Mouse (Mus musculus) limb, embryonic 15.5 days (tissue): ENCODE results near the gene Tnfrsf13c. TPM values are rescaled to one million over a fixed set of nuclear protein-coding genes. Genes with fewer than 3 reads are reported as not detected.

Experiments
- ATAC-seq: fragments of 200-750 bp; cut with Nextera tagmentation; 2 replicates; pipeline ENCODE4 v1.8.0; 2017; ENCODE audit warnings: low read depth, moderate TSS enrichment; ENCODE audit not compliant: insufficient number of reproducible peaks, low FRiP score, low TSS enrichment
- H3K27ac ChIP-seq: fragments of 300-500 bp; sonication (generic); 2 replicates; pipeline ENCODE4 v1.5.1; 2015; ENCODE audit warnings: moderate library complexity, mild to moderate bottlenecking, inconsistent platforms
- H3K27me3 ChIP-seq: fragments of 300-500 bp; sonication (generic); 2 replicates; pipeline ENCODE4 v1.6.1; 2015; ENCODE audit warnings: inconsistent platforms
- H3K36me3 ChIP-seq: fragments of 300-500 bp; sonication (generic); 2 replicates; pipeline ENCODE4 v1.6.1; 2015; ENCODE audit warnings: inconsistent platforms
- H3K4me1 ChIP-seq: fragments of 300-500 bp; sonication (generic); 2 replicates; pipeline ENCODE4 v1.6.1; 2015; ENCODE audit warnings: inconsistent platforms
- H3K4me2 ChIP-seq: fragments of 300-500 bp; sonication (generic); 2 replicates; pipeline ENCODE4 v1.6.1; 2015; ENCODE audit warnings: mild to moderate bottlenecking, inconsistent platforms
- H3K4me3 ChIP-seq: fragments of 300-500 bp; sonication (generic); 2 replicates; pipeline ENCODE4 v1.5.1; 2015; ENCODE audit warnings: mild to moderate bottlenecking, inconsistent platforms
- H3K9ac ChIP-seq: fragments of 300-500 bp; sonication (generic); 2 replicates; pipeline ENCODE4 v1.6.1; 2015; ENCODE audit warnings: inconsistent platforms
- H3K9me3 ChIP-seq: fragments of 300-500 bp; sonication (generic); 2 replicates; pipeline ENCODE4 v1.6.1; 2016; ENCODE audit warnings: inconsistent platforms
- WGBS: fragments of 180-500 bp; shearing (Covaris S2); methylation state at CpG from one replicate; pipeline ENCODE4 v1.1.7; 2015; 5-methylcytosine and 5-hydroxymethylcytosine counted together
- polyA plus RNA-seq: library from polyadenylated mRNA; unstranded; fragments of >200 nt; fragmentation: Nextera tagmentation; extraction: Ambion mirVana; gene quantifications from 2 replicates; pipeline ENCODE4 v1.2.1, GENCODE M21; 2015

Gene Tnfrsf13c
- polyA plus RNA-seq, 1 experiment from 2014 or later = 0.19 TPM

DNA sequence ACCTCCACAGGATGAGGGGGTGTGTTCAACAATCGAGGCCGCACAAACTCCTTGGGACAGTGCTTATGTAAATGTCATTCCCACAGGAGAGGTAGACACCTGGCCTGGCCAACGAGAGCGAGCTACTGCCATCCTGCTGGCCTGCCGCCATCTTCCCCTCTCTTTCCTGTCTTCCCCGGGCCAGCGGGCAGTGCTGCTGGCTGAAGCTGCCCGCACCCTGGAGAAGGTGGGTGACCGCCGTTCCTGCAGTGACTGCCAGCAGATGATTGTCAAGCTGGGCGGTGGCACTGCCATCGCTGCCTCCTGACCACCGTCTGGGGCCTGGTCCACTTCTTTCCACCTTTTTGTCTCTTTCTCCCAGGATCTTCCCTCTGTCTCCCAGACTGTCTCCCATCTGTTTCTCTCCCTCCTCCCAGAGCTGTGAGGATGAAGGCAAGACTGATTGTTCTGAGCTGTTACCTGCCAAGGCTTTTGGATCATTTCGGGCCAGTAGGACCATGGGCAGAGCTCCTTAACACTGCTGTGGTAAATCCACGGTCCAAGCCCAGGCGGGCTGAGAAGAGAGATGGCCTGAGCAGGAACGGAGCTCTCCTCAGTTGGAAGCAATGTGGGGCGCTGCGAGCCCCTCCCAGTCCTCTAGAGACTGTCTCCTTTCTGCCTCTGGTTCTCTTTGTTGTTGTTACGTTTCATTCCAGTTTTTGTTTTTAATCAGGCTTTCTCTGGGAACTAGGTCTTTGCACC is 20.4 kb downstream of the Tnfrsf13c start:
- Histone ChIP-seq H3K27me3 (peaks cover 49% of the 10 kb centered on the region), H3K4me3 (no peak overlapping the region), H3K27ac (no peak overlapping the region), H3K4me2 (no peak overlapping the region), H3K9ac (no peak overlapping the region), H3K9me3 (no peaks in the 10 kb centered on the region), H3K4me1 (peaks cover 22% of the 10 kb centered on the region), H3K36me3 (peaks cover 68% of the 10 kb centered on the region)
- 87% methylated on average over 20 of the region's 20 CpGs for WGBS
- no peak for ATAC-seq

DNA sequence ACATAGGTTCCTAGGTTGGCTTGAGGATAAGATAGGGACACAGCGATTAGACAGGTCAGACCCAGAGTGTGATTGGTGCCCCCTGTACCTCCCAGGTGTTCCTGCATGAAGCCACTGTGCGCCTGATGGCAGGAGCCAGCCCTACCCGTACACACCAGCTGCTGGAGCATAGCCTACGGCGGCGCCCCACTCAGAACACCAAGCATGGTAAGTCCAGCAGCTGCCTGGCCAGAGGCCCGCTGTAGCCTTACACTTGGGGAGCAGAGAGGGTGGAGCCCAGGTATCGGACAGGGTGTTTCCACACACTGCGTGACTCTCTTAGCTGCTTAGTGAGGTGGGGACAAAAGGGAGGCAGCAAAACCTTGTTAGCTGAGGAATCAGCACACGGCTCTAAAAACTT is 21.1 kb downstream of the Tnfrsf13c start:
- no peak overlapping the region for H3K27ac ChIP-seq
- peaks cover 43% of the 10 kb centered on the region for H3K27me3 ChIP-seq
- ATAC-seq = no peak
- H3K4me2 ChIP-seq = no peak overlapping the region
- H3K9ac ChIP-seq = no peak overlapping the region
- no peak overlapping the region for H3K4me3 ChIP-seq
- peaks cover 75% of the 10 kb centered on the region for H3K36me3 ChIP-seq
- no peaks in the 10 kb centered on the region for H3K9me3 ChIP-seq
- 94% methylated on average over 10 of the region's 10 CpGs for WGBS
- peaks cover 22% of the 10 kb centered on the region for H3K4me1 ChIP-seq

DNA sequence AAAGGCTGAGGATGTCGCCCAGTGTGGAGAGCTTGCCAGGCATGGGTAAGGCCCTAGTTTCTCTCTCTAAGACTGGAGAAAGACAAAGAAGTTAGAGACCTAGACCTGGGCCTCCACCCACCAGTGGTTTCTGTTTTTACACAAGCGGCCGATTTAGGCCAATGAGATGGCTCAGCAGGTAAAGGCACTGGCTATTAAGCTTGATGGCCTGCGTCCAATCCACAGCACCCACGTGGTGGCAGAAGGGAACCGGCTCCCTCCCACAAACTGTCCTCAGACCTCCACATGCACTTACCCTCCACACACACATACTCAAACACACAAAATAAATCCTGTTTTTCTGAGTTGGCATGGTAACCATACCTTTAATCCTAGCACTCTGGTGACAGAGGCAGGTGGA is 22.1 kb downstream of the Tnfrsf13c start:
- no peak for ATAC-seq
- Histone ChIP-seq H3K4me2 (no peak overlapping the region), H3K4me3 (no peak overlapping the region), H3K27me3 (peaks cover 32% of the 10 kb centered on the region), H3K4me1 (peaks cover 15% of the 10 kb centered on the region), H3K27ac (no peak overlapping the region), H3K36me3 (peaks cover 85% of the 10 kb centered on the region), H3K9me3 (no peaks in the 10 kb centered on the region), H3K9ac (no peak overlapping the region)
- 86% methylated on average over 6 of the region's 6 CpGs for WGBS

DNA sequence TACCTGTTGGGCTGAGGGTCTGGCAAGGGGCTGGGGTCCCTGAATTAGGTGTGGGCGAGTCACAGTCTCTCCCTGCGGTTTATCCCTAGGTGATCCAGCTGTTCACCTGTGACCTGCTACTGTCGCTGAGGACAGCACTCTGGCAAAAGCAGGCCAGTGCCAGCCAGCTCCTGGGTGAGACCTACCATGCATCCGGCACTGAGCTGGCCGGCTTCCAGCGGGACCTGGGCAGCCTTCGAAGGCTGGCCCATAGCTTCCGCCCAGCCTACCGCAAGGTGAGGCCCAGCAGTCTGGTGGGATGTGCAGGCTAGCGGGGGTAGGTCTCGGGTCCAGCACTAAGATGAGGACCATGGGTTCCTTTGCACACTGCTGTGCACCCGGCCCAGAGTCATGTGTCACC is 24.6 kb downstream of the Tnfrsf13c start:
- Histone ChIP-seq H3K4me3 (no peak overlapping the region), H3K4me2 (no peak overlapping the region), H3K27ac (no peak overlapping the region), H3K9me3 (no peaks in the 10 kb centered on the region), H3K27me3 (peaks cover 7% of the 10 kb centered on the region; the same call in 1 of the 2 replicates), H3K9ac (no peak overlapping the region), H3K4me1 (no peaks in the 10 kb centered on the region), H3K36me3 (peaks cover 96% of the 10 kb centered on the region)
- 91% methylated on average over 12 of the region's 12 CpGs for WGBS
- no peak for ATAC-seq

DNA sequence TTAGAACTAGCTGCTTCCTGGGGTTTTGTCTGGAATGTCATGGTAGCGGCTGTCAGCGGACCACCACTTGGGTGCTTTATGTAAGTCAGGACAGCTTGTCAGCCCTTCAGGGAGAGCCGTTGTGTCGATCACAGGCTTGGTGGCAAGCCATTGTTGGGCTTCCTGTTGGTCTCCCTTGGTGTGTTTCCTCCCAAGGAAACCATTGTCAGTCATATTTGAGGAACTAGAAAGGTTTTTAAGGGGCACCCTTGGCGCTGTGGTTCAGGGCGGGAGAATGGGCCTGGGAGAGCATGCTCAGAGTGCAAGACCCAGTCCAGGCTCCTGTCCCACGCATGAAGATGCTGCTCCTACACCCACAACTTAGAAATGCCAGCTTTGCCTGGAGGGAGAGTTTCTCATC is 25.8 kb downstream of the Tnfrsf13c start:
- ATAC-seq = no peak
- WGBS = 89% methylated on average over 7 of the region's 7 CpGs

DNA sequence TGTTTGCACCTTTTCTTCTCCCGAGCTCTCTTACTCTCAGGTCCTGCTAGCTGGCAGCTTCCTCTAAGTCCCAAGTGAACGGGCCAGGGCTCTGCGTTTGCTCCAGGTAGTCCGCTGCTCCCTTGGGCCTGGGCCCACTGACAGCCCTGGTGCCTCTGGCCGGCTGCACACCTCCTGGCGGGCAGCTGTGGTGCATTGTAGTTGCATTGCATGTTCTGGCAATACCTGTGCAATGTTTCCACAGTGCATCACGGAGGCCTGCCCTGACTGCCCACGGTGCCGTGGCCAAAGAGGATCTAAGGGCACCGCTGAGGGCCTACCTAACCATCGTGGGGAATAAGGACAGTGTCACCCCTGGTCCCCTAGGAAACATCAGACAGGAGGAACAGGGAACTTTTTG is 26.2 kb downstream of the Tnfrsf13c start:
- peaks cover 96% of the 10 kb centered on the region for H3K36me3 ChIP-seq

More for the DNA sequence above, 25.8 kb downstream of the Tnfrsf13c start:
- Histone ChIP-seq H3K9me3 (no peaks in the 10 kb centered on the region), H3K27me3 (no peaks in the 10 kb centered on the region), H3K4me2 (no peak overlapping the region), H3K4me3 (no peak overlapping the region), H3K27ac (no peak overlapping the region), H3K9ac (no peak overlapping the region), H3K4me1 (no peaks in the 10 kb centered on the region), H3K36me3 (peaks cover 96% of the 10 kb centered on the region)

DNA sequence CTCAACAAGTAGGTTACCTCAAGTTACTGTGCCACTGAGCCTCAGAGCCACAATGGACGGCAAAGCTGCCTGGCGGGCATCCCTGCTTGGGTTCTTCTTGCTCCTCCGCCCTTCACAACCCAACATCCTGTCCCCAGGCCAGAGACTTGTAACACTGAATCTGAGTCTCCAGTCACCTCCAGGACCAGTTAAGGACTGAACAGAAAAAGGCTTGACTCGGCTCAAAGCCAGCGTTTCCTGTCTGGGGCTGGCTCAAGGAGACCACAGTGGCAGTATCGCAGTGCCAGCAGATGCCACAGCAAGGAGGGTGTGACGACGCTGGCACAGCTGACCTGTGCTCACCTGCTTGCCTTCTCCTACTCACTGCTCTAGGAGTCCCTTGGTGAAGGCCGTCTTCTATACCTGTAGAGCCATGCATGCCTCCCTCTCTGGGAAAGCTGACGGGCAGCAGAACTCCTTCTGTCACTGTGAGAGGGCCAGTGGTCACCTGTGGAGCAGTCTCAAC is 26.9 kb downstream of the Tnfrsf13c start:
- 93% methylated on average over 10 of the region's 10 CpGs for whole genome bisulfite sequencing
- H3K27ac ChIP-seq = no peak overlapping the region
- H3K4me3 ChIP-seq = no peak overlapping the region
- no peak overlapping the region for H3K4me2 ChIP-seq
- H3K4me1 ChIP-seq = no peaks in the 10 kb centered on the region
- H3K9me3 ChIP-seq = no peaks in the 10 kb centered on the region
- no peak overlapping the region for H3K9ac ChIP-seq
- no peak for ATAC-seq
- no peaks in the 10 kb centered on the region for H3K27me3 ChIP-seq
- H3K36me3 ChIP-seq = peaks cover 98% of the 10 kb centered on the region

More for the DNA sequence above, 26.2 kb downstream of the Tnfrsf13c start:
- no peak for ATAC-seq
- H3K9ac ChIP-seq = no peak overlapping the region
- H3K4me1 ChIP-seq = no peaks in the 10 kb centered on the region
- no peaks in the 10 kb centered on the region for H3K9me3 ChIP-seq
- H3K27me3 ChIP-seq = no peaks in the 10 kb centered on the region
- no peak overlapping the region for H3K4me2 ChIP-seq
- H3K4me3 ChIP-seq = no peak overlapping the region
- 91% methylated on average over 11 of the region's 11 CpGs for WGBS
- H3K27ac ChIP-seq = no peak overlapping the region

DNA sequence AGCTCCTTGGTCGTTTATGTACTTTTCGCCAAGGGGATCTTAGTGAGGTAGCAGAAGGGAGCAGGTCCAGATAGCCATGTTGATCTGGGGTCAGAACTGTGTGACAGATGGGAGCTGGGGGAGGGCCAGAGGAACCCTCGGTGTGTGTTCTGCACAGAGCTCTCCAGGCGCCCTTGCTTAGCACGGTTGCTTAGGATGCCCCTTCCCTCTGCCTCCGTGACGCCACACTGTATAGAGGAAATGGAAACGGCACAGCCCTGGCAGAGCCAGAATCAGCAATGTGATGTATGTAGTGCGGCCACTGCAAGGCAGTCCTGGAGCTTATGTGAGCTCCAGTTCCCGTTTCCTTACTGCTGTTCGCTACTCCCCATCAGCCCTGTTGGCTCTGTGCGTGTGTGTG is 27.9 kb downstream of the Tnfrsf13c start:
- Histone ChIP-seq H3K4me1 (no peaks in the 10 kb centered on the region), H3K9me3 (no peaks in the 10 kb centered on the region), H3K27ac (no peak overlapping the region), H3K36me3 (peaks cover 98% of the 10 kb centered on the region), H3K27me3 (no peaks in the 10 kb centered on the region), H3K4me3 (no peak overlapping the region), H3K4me2 (no peak overlapping the region), H3K9ac (no peak overlapping the region)
- no peak for ATAC-seq
- WGBS = 90% methylated on average over 12 of the region's 12 CpGs

DNA sequence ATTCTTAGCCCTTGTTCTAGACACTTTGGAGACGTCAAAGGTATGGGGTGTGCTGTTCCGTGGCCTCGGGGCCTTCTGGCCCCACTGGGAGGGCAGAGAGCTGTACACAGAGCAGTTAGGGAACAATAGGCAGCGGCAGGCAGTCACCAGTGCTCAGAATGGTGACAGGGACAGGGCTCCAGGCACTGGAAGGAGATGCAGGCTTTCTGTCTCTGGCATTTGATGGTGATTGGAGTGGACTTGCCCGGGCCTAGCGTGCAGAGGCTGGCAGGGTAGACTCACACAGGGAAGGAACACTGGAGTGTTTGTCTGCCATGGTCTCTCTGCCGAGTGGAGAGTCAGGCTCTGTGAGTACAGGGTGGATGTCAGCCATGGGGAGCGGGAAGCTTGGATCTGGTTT is 31.6 kb downstream of the Tnfrsf13c start:
- 87% methylated on average over 8 of the region's 8 CpGs for WGBS
- Histone ChIP-seq H3K4me2 (no peak overlapping the region), H3K4me1 (no peaks in the 10 kb centered on the region), H3K4me3 (no peak overlapping the region), H3K27ac (no peak overlapping the region), H3K9ac (no peak overlapping the region), H3K9me3 (no peaks in the 10 kb centered on the region), H3K27me3 (no peaks in the 10 kb centered on the region), H3K36me3 (peaks cover 94% of the 10 kb centered on the region)
- no peak for ATAC-seq

DNA sequence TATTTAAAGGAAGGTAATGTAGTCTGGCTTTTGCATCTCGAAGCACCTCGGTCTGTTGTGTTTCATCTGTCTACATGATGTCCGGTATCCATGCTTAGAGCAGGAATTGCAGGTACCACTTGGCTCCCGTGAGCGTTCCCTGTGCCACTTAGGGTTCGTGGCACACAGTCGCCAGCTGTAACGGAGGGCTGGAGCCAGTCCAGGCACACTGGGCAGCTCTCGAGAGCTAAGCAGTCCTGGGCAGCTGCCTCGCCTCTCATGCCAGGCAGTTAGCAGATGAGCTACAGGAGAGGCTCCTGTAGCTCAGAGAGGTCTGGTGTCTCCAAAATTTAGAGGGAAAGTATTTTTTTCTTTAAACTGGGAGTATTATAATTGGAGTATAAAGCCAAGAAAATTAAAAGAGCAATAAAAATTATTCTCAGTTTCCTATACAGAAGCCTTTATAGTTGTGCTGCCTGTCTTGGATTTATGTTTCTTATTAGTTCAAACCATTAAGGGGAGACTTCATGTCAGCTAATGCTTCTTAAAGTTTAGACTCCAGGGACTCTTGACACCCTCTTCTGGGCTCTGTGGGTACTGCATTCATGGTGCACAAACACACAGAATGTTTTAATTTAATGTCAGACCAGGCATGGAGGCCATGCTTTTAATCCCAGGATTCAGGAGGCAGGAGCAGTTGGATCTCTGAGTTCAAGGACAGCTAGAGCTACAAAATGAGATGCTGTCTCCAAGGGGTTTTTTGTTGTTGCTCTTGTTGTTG is 35.5 kb downstream of the Tnfrsf13c start:
- no peak overlapping the region for H3K9ac ChIP-seq
- no peaks in the 10 kb centered on the region for H3K27me3 ChIP-seq
- no peak overlapping the region for H3K4me3 ChIP-seq
- 94% methylated on average over 10 of the region's 10 CpGs for WGBS
- no peaks in the 10 kb centered on the region for H3K4me1 ChIP-seq
- H3K9me3 ChIP-seq = no peaks in the 10 kb centered on the region
- H3K27ac ChIP-seq = no peak overlapping the region
- ATAC-seq = no peak
- no peak overlapping the region for H3K4me2 ChIP-seq
- peaks cover 94% of the 10 kb centered on the region for H3K36me3 ChIP-seq

DNA sequence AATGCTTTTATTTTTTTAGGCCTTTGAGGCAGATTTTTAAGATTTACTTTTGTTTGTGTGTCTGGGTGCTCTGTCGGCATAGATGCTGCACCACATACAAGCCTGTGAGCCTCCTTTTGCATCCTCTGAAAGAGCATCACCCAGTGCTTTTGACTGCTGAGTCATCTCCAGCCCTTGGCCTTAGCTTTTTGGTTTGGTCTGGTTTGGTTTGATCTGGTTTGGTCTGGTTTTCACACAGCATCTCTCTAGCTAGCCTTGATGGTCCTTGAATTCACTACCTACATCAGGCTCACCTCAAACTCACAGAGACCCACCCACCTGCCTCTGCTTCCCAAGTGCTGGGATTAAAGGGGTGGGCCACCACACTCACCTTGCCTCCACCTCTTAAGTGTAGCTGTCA is 36.2 kb downstream of the Tnfrsf13c start:
- H3K4me3 ChIP-seq = no peak overlapping the region
- H3K27ac ChIP-seq = no peak overlapping the region
- no peak overlapping the region for H3K4me2 ChIP-seq
- peaks cover 94% of the 10 kb centered on the region for H3K36me3 ChIP-seq
- ATAC-seq = no peak
- H3K27me3 ChIP-seq = no peaks in the 10 kb centered on the region
- no peaks in the 10 kb centered on the region for H3K4me1 ChIP-seq
- no peaks in the 10 kb centered on the region for H3K9me3 ChIP-seq
- 97% methylated on average over 1 of the region's 1 CpGs for whole genome bisulfite sequencing
- H3K9ac ChIP-seq = no peak overlapping the region

DNA sequence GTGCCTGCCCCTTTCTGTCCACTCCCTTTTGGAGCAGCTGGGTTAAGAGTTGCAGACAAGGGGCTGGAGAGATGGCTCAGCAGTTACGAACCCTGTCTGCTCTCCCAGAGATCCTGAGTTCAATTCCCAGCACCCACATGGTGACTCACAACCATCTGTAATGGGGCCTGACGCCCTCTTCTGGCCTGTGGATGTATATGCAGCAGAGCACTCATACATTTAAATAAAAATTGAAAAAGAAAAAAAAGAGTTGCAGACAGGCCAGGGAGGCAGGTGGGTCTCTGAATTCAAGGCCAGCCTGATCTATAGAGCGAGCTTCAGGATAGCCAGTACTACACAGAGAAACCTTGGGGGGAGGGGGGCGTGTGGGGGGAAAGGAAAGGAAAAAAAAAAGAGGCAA is 36.8 kb downstream of the Tnfrsf13c start:
- Histone ChIP-seq H3K9me3 (no peaks in the 10 kb centered on the region), H3K4me2 (no peak overlapping the region), H3K4me1 (no peaks in the 10 kb centered on the region), H3K4me3 (no peak overlapping the region), H3K9ac (no peak overlapping the region), H3K27ac (no peak overlapping the region), H3K36me3 (peaks cover 94% of the 10 kb centered on the region), H3K27me3 (no peaks in the 10 kb centered on the region)
- no peak for ATAC-seq
- WGBS = 92% methylated on average over 4 of the region's 4 CpGs
